Mouse (Mus musculus) embryonic stem cell, embryonic (primary cell): ENCODE data around the gene Basp1.

Source experiments
- CTCF ChIA-PET, 4 experiments: fragments of 300-600 bp in 2 of 4; fragments of 350-600 bp in 2 of 4; sonication (Branson Sonifier 250); formaldehyde crosslinking; loops; one replicate each; lab custom pipeline; 2022; ENCODE audit warnings: inconsistent platforms in 2 of 4; lab: Charles Lee
- POLR2A ChIA-PET, 4 experiments: fragments of 300-600 bp in 2 of 4; fragments of 350-600 bp in 2 of 4; sonication (Branson Sonifier 250); formaldehyde crosslinking; loops; one replicate each; lab custom pipeline; 2022; ENCODE audit warnings: antibody characterized with exemption in 4 of 4, inconsistent platforms in 1 of 4; lab: Charles Lee

The Basp1 gene

DNA sequence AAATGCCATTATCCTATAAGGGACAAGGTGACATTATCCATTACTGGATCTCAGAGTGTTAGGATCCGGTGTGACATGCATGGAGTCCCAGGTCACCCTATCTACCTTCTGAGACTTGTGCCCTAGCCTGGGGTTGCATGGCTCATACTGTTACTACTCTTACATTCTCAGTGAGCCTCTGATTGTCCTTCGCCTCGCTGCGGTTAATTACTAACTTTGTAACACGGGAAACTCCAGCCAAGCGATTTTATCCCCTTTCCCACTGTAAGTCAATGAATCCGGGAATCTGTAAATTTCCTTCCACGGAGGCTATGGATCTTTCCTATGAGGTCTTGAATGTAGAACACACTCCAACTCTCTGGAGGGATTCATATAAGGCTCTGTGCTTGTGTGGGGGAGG lies 26.8 kb upstream of the Basp1 start:
- CTCF ChIA-PET = interaction anchor here (0.6 to 3.2 kb wide), 21 partner anchors 9 to 418 kb away, joined by 3 to 34 read pairs (median 4); partner anchors contain the start of genes Myo10 (in 2 of the 4) and Basp1 (in 1 of the 4)
- POLR2A ChIA-PET = interaction anchor here in 2 of 4 experiments (0.8 to 1.1 kb wide), 3 partner anchors 235 to 279 kb away, joined by 3 to 5 read pairs (median 4); no protein-coding TSS in a partner anchor

DNA sequence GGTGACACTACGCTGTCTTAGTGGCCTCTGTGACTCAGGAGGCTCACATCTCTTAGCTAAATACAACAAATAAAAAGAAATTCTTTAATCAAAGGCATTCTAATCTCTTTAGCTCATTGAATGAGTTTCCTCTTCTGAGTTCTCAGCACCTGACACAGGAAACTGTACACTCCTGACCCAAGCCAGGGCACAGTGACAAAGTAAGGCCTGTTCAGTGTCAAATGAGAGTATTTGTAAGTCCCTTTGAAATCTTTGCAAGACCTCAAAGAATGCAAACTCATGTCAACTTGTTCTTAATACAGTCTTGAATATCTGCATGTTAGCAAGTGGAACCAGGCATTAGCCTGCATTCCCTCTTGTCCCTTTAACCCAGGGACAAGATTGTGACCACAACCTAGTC lies 18.8 kb upstream of the Basp1 start:
- POLR2A ChIA-PET = no interaction called here
- CTCF ChIA-PET = no interaction called here

DNA sequence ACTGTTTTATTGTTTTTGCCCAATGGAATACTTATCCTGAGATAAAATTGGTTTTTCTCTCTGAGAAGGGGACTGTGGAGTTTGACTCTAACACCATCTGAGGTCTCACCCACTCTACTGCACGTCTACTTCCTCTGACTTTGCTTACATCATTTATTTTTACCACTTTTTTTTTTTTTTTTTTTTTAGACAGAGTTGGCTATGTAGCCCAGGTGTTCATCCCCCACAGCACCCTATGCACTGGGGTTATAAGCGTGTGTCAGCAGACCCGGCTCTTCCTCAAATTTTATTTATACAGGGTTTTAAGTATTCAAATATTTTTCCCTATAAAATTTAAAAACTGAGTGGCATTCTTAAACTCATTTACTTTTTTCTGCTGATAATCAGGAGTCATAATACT lies 16.6 kb upstream of the Basp1 start:
- POLR2A ChIA-PET = no interaction called here
- CTCF ChIA-PET = no interaction called here

DNA sequence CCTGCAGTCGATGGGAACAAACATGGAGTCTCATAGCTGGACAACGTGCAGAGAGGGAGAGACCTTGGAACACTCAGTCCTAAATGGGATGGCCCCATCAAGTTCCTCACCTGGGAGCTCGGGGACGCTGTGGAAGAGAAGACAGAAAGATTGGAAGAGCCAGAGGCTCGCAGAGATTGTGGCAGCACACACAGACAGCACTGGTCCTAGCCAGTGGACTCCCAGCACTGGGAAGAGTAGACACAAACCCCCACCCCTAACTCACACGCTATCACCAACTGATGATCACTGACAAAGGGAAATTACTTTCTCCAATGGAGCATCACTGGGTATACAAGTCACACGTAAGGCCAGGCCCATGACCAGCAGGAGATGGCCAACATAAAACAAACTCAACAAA lies 15.4 kb upstream of the Basp1 start:
- POLR2A ChIA-PET = no interaction called here
- CTCF ChIA-PET = interaction anchor here in 1 of 4 experiments (0.6 kb wide), 1 partner anchor 14 kb away, joined by 13 read pairs; no protein-coding TSS in a partner anchor

DNA sequence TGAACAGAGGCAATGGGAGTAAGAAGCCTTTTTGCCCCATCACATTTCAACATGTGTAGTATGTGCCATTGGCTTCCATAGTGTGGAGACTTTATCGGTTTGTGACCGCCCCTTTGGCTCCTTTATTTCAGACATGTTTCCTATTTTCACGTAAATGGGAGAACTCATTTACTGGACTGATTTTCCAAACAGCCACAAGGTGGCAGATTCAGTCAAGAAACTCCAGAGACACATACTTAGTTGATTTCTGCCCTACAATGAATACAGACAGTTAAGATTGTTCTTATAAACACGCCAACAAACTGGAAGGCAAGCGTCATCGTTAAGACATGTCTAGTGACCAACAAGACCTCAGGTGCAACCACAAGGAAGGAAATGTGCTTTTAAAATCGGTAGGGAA lies 15.0 kb upstream of the Basp1 start:
- POLR2A ChIA-PET = no interaction called here
- CTCF ChIA-PET = interaction anchor here in 1 of 4 experiments (0.6 kb wide), 1 partner anchor 14 kb away, joined by 13 read pairs; no protein-coding TSS in a partner anchor

DNA sequence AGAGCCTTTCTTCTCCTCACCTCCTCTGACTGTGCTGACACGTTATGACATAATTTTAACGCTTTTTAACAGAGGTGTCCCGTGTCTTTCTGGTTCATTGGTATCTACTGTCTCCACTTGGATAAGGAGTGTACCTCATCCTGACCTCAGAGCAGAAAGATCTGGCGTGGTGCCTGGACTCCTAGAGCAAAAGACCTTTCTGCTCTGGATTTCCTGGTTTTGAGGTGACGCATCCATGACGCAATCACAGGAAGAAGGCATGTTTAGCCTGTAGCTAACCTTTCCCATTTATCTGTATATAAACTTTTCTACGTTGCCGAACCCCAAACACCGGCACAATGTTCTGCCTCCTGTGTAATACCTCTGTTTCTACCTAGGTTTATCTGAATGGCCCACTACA lies 6.7 kb upstream of the Basp1 start:
- ChIA-PET POLR2A (interaction anchor here in 1 of 4 experiments (0.6 kb wide), 1 partner anchor 311 kb away, joined by 3 read pairs; no protein-coding TSS in a partner anchor), CTCF (no interaction called here)

DNA sequence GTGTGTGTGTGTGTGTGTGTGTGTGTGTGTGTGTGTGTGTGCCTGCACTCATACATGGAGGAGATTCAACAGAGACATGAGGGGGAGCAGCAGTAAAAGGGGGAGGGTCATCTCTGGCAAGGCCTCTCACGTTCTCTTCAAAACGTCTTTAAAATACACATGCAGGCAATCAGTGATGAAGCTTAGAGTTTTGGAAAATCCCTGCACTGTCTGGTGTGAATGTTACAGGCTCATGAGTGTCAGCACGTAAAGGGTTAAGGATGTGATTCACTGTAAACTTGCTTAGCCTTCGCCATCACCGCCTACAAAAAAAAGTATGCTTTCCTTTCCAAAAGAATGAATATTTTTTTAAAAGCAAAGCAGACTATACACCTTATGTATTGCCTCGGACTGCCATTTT lies 2.8 kb upstream of the Basp1 start:
- POLR2A ChIA-PET = interaction anchor here in 1 of 4 experiments (0.7 to 1.1 kb wide), 2 partner anchors 241 to 286 kb away, joined by 3 read pairs; no protein-coding TSS in a partner anchor
- CTCF ChIA-PET = interaction anchor here in 1 of 4 experiments (0.7 kb wide), 1 partner anchor 55 kb away, joined by 4 read pairs; no protein-coding TSS in a partner anchor

DNA sequence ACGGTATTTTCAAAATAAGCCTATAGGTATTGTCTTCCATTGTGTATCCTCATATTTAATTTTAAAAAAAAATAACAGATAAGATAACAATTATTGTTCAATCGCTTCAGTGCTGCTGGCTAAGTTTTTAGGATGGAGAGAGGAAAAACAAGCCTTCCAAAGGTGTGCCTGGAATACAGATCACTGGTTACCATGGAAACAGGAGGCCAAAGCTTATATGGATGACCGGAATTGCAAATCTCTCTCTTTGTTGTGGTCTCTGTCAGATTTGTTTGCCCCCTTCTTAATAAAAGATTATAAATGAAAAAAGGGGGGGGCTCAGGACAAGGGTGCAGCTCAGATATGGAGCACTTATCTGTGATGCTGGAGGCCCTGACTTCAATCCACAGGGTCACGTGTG lies 2.4 kb upstream of the Basp1 start:
- POLR2A ChIA-PET = interaction anchor here in 1 of 4 experiments (0.6 to 1.1 kb wide), 3 partner anchors 61 to 539 kb away, joined by 3 read pairs; no protein-coding TSS in a partner anchor
- CTCF ChIA-PET = interaction anchor here in 1 of 4 experiments (0.7 kb wide), 1 partner anchor 55 kb away, joined by 4 read pairs; no protein-coding TSS in a partner anchor

DNA sequence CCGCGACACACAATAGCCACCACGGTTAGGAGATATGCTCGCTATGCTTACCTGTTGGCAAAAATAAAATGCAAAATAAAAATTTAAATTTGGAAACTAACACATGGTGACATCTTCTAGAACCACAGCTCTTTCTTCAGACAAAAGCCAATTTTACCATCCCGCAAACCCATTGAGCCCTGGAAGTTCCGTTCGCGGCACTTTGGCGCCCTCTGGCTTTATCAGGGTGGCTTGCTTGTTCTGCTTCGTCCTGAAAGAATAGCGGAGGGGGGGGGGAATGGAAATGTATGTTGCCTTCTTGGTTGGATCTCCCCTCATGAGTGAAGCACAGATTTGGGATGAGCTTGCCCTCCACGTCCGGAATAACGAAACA lies 1.2 kb upstream of the Basp1 start:
- POLR2A ChIA-PET = interaction anchor here in 3 of 4 experiments (0.6 to 1.7 kb wide), 15 partner anchors 10 to 804 kb away, joined by 3 to 10 read pairs (median 4); partner anchors contain the start of gene Zfp622 (in 1 of the 3)
- CTCF ChIA-PET = interaction anchor here (0.5 to 2.4 kb wide), 54 partner anchors 9 to 965 kb away, joined by 3 to 17 read pairs (median 4); partner anchors contain the start of genes Myo10 (in 1 of the 4) and Retreg1 (in 1 of the 4)

DNA sequence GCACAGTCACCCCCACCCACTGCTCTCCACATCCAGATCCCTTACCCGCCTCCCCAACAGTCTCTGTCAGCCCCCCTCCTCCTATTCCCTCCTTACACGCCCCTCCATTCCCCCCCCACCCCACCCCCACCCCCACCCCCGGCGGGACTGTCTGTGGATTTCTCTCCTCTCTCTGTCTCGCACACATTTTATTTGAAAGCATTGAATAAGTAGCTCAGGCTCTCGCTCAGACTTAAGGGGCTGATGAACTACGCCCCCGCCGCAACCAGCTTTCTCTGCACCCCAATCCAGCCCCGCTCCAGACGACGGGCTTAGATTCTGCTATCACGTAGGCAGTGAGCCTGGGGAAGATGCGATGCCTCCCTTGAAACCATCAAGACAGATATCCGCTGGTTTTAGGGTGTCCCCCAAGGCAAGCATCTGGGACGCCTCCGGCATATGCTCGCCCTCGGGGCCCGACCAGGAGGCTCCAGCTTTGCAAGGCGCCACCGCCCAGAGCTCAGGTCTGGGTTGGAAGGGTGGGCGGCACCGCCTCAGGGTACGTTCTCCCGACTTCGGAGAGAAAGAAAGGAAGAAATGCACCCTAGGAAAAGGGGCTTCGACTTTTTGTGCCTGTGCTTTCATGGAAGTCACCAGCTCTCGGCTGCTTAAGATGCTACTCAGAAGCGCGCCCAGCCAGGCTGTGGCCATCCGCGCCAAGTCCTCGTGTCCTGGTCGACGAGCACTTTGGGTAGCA lies 615 bp upstream of the Basp1 start:
- ChIA-PET POLR2A (interaction anchor here in 3 of 4 experiments (0.6 to 1.7 kb wide), 24 partner anchors 9 to 808 kb away, joined by 3 to 10 read pairs (median 4); partner anchors contain the start of gene Zfp622 (in 1 of the 3)), CTCF (interaction anchor here (0.5 to 2.4 kb wide), 63 partner anchors 9 to 964 kb away, joined by 3 to 17 read pairs (median 4); partner anchors contain the start of genes Myo10 (in 1 of the 4) and Retreg1 (in 1 of the 4))

DNA sequence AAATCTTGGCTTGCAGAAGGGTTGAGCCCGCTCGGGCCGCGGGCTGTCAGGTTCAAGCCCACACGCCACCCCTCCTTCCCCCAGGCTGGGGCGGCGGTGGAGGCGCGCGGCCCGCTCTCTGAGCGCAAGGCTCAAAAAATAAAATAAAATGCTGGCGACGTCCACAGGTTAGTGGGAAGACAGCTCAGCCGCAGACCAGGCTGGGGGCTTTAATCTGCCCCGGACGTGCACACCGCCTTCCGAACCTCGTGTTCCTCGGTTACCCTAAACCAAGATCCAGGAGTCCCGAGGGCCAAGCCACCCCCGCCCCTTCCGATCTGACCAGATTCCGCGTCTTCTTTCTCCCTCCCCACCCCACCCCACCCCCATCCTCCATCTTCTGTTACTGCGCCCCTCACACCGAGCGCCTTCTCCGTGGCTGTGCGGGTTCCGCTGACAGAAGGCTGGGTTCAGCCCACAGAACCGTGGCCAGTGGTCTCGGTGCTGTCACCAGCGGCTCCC lies 753 bp downstream of the Basp1 start:
- ChIA-PET CTCF (interaction anchor here in 1 of 4 experiments (0.6 to 2.4 kb wide), 2 partner anchors 69 to 269 kb away, joined by 4 to 17 read pairs; no protein-coding TSS in a partner anchor), POLR2A (interaction anchor here in 3 of 4 experiments (0.6 to 1.5 kb wide), 9 partner anchors 9 to 230 kb away, joined by 3 to 6 read pairs (median 4); no protein-coding TSS in a partner anchor)

DNA sequence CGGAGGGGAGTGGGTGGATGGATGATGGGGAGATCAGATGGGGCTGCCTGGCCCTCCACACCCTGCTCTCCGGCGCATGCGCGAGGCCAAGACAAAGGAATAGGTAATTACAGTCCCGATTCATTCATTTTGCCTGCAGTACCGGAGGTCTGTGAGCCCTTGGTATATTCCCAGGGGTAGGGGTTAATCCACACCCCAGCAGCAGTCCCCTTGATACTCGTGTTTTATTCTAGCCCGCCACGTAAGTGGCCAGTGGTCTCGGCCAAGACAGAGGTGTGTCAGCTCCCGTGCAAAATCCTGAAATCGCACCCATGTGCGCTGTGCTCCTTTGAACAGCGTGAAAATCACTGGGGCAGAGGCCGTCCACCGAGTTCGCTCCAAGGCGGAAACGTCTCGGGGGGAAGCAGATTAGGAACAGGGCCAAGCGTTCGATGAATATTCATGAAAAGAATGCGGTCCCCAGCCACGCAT lies 1.4 kb downstream of the Basp1 start:
- ChIA-PET CTCF (interaction anchor here in 1 of 4 experiments (0.6 kb wide), 1 partner anchor 68 kb away, joined by 4 read pairs; no protein-coding TSS in a partner anchor), POLR2A (interaction anchor here in 3 of 4 experiments (0.6 to 1.3 kb wide), 9 partner anchors 9 to 430 kb away, joined by 3 to 6 read pairs (median 4); no protein-coding TSS in a partner anchor)

DNA sequence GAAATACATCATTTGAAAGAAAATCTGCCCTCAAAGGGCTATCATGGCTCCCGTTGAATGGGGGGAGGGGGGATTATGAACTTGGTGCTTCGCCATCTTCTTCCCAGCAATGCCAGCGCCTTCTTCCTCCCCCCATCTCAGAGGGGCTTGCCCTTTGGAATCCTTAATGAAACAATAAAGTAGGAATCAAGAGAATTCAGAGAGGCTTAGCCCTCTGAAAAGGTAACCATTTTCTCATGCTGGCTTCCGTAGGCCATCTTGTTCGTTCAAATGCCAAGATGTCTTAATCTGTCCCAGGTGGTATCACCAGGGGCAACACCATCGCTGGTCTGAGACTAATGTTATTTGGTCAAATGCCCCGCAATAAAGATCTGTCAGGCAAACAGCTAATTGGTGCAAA lies 2.1 kb downstream of the Basp1 start:
- ChIA-PET POLR2A (interaction anchor here in 1 of 4 experiments (0.7 to 0.9 kb wide), 2 partner anchors 228 to 330 kb away, joined by 3 read pairs; no protein-coding TSS in a partner anchor), CTCF (no interaction called here)

DNA sequence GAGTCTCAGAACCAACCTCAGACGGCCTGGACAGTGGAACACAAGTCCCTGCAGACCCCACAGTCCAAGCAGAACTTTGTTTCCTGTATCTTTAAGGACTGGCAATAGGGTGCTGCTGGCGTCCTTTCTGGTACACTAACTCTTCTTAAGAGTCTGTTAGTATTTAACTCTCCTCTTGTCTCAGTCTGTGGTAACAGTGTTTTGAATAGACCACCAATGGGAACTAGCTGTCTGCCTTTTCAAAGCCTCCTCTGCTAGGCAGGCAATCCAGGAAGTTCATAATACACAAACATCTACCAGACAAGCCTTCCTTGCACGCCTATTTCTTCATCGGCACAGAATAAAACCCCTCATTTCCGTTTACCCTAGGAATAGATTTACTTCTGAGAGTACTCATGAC lies 7.6 kb downstream of the Basp1 start:
- POLR2A ChIA-PET = interaction anchor here in 1 of 4 experiments (0.6 kb wide), 1 partner anchor 49 kb away, joined by 3 read pairs; no protein-coding TSS in a partner anchor
- CTCF ChIA-PET = no interaction called here

DNA sequence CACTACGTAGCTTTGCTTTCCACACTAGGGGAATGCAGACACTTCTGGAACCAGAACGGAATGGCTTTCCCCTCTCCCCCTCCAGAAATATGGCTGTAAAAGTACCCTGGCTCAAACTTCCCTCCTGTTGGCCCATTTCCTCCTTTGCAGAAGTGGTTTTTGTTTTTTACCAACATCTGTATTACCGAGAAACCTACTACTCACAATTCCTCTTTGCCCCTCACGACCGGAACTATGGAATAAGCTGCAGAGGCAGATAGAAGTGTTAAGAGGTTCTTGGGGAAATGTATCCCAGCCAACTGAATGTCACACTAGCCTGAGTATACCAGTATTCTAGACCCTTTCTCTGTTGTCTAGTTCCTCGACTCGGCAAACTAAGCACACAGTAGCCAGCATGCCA lies 9.7 kb downstream of the Basp1 start:
- POLR2A ChIA-PET = interaction anchor here in 3 of 4 experiments (1.0 to 1.4 kb wide), 6 partner anchors 8 to 45 kb away, joined by 3 to 4 read pairs (median 3); partner anchors contain the start of gene Basp1 (in 1 of the 3)
- CTCF ChIA-PET = interaction anchor here in 3 of 4 experiments (0.6 to 1.3 kb wide), 3 partner anchors 11 to 131 kb away, joined by 3 to 4 read pairs (median 3); no protein-coding TSS in a partner anchor

DNA sequence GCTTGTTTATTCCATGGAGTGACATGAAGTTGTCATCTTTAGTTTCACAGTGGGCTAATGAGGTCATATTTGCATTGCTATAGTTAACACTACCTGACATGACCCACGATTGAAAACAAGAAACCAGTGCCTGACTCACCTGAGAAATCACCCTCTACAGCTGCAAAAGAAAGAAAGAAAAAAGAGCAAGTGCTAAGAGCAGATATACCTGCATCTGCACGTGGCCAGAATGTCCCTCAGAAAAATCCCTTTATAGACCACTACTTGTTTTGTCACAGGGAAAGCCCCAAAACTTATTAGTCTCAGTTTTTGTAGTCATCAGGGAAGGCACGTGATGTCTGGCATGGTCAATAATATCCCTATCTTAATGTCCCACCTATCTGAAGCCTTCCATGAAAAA lies 11.6 kb downstream of the Basp1 start:
- ChIA-PET CTCF (no interaction called here), POLR2A (interaction anchor here in 1 of 4 experiments (0.6 kb wide), 1 partner anchor 11 kb away, joined by 4 read pairs; no protein-coding TSS in a partner anchor)

DNA sequence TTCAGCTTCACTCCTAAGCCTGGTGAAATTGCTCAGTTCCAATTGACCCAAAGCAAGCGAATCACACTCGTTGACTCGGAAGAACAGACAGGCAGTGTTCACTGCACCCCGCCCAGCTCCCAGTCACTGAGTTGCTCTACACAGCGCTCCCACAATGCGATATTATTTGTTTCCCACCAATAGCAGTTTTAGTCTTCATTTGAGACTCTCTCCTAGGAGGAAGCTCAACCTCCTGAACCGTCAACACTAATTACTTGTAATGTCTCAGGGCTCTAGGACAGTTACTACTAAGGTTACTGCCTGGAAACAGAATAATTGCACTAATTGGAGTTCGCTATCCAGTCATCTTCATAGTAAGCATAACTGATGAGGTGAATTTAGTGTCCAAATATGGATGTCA lies 13.3 kb downstream of the Basp1 start:
- POLR2A ChIA-PET = interaction anchor here in 1 of 4 experiments (0.6 to 1.0 kb wide), 2 partner anchors 23 to 1769 kb away, joined by 3 read pairs; no protein-coding TSS in a partner anchor
- CTCF ChIA-PET = interaction anchor here in 1 of 4 experiments (0.7 kb wide), 1 partner anchor 14 kb away, joined by 4 read pairs; no protein-coding TSS in a partner anchor
